Mouse (Mus musculus) adrenal gland (tissue): Measurements from ENCODE around the gene Rabepk.
"Not testable (repeated sequence)": the region's sequence is repeated elsewhere in the genome, so short reads cannot be mapped to it uniquely, and the experiment has no call there.

Source experiments
- intact Hi-C: fragments of 180-260 bp; cut with DNase I; formaldehyde crosslinking; loops from one replicate; pipeline ENCODE4 v1.15.1; 2025

Gene Rabepk

DNA sequence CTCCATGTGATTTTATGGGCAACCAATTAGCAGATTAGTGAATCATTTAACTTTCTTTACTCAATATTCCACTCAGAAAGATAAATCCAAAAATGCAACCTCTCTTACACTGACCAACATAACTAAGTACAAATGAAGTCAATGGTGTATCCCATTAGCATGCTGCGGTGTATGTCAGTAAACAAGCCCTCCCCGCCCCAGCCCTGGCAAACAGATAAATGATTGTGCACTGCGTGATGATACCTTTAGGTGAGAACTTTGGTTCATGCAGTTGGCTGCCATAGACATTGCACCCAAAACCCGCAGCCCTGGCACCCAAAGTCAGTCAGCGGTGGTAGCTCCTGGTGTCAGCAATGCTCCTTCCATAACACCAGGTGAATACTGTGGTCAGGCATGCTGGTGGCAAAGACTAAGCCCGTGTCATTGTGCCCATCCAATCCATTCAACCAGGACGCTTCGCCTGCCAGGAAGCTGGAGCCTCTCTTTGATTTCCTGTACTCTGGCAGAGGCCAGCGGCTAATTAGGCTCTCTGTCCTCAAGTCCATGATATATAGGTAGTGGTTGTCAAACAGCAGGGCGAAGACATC, 5.7 kb upstream of the Rabepk start:
- intact Hi-C loops = no loop called here

DNA sequence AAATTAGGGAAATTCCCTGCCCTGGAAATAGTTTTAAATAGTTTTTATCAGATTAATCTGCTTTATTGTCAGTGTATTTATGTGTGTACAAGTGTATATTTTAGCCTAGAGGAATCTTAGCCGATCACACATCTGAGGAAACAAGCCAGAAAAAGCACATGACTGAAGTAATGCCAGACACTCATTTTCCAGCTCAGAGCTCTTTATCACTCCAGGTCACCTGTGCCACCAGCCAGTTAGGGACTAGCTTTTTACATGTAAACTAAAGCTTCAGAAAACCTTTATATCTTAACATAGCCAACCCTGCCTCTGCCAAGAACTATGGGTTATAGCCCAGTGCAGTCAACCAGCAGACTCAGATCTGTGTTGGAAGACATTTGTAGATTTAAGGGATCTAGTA, 5.1 kb upstream of the Rabepk start:
- intact Hi-C loops = no loop called here

DNA sequence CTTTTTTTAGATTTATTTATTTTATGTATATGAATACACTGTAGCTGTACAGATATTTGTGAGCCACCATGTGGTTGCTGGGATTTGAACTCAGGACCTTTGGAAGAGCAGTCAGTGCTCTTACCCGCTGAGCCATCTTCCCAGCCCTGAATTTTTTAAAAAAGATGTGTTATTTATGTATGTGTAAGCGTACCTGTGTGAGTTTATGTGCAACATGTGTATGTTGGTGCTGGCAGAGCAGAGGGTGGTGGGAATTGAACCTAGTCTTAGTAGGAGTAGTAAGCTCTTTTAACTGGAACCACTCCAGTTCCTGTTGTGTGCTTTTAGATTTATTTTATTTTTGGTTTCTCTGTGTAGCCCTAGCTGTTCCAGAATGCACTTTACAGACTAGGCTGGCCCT, 4.5 kb upstream of the Rabepk start:
- intact Hi-C loops = no loop called here

- intact Hi-C loops = no loop called here
Measured at GRCm38 (mm10) chr2:34803746-34804145, 4.0 kb upstream of the Rabepk start.

DNA sequence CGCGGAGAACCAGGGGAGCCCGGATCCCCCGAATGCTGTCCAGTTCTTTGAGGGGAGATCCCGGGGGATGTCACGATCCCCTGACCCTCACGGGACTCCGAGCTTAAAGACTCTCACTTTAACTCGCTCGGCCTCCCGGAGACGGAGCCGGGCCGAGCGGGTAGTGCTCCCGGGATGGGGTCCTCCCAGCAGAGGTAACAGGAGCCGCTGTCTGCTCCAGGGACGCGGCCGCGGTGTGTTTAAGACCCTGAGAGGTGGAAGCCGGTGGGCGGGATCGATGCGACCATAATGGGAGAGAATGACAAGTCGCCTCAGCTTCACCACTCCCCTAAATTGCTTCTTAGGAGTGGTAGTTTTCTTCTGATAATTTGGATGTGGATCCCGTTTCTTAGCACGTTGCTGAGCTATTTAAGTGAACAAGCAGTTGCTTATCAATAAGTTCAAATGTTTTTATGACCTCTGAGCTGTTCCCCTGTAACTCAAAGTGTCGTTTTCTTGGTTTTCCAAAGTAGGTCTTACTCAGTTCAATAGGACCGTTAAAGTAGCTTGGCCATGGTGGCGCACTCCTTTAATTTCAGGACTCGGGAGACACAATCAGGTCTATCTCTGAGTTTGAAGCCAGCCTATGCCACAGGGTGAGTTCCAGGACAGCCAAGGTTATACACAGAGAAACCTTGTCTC, 3.0 kb upstream of the Rabepk start:
- intact Hi-C loops = not testable (repeated sequence)

DNA sequence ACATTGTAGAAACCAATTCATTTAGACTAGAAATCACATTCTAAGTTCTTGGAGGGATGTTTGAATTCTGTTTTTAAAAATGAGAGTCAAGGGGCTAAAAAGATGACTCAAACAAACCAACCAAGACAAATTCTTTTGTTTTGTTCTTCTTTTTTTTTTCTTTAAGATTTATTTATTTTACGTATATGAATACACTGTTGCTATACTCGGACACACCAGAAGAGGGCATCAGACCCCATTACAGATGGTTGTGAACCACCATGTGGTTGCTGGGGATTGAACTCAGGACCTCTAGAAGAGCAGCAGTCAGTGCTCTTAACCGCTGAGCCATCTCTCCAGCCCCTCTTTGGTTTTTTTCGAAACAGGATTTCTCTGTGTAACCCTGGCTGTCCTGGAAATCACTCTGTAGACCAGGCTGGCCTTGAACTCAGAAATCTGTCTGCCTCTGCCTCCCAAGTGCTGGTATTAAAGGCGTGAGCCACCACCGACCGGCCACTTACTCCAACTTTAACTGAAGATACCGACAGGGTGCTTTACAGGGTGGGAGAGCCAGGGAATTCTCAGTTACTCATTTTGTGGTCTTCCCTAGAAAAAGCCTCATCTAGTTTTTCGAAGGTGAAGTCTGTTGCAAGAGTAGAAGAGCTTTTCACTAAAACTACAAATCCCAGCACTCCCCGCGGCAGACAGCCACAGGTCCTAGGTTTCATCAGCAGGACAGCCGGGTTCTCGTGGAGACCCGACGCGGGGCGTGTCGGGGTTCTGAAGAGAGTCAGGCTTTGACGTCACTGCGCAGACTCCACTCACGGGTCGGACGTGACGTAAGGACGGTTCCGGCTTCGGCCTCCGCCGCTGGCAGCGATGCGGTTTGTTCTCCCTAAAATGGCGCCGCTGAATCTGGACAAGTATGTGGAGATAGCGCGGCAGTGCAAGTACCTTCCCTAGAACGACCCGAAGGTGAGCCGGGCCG, 2.1 kb upstream of the Rabepk start:
- intact Hi-C loops = no loop called here

DNA sequence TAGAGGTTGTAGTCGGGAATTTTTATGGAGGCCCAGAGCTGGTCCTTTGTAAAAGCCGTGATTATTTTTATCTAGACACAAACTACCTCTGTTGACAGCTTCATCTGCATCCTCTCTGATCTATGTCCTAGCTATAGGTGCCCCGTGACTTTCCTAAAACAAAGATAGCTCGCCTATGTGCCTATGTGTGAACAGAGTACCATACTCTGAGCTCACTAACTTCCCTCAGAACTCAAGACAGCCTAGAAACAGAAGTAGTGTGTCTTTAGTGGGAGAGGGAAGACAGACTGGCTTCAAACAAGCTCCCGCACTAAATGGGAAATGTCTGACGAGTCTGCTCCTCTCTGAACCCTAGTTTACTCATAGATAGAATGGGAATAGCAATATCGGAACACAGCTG, 659 bp upstream of the Rabepk start:
- intact Hi-C loops = no loop called here

- intact Hi-C loops = no loop called here
Measured at GRCm38 (mm10) chr2:34795426-34795825, 4.3 kb downstream of the Rabepk start.

DNA sequence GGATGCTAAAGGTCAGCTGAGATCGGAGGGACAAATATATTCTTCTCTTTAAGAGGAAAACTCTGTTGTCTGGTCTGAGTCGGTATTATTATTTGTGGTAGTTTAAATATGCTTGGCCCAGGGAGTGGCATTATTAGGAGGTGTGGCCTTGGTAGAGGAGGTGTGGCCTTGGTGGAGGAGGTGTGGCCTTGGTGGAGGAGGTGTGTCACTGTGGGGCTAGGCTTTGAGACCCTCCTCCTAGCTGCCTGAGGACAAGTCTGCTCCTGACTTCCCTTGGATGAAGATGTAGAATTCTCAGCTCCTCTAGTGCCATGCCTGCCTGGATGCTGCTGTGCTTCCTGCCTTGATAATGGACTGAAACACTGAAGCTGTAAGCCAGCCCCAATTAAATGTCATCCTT, 5.2 kb downstream of the Rabepk start:
- intact Hi-C loops = no loop called here

DNA sequence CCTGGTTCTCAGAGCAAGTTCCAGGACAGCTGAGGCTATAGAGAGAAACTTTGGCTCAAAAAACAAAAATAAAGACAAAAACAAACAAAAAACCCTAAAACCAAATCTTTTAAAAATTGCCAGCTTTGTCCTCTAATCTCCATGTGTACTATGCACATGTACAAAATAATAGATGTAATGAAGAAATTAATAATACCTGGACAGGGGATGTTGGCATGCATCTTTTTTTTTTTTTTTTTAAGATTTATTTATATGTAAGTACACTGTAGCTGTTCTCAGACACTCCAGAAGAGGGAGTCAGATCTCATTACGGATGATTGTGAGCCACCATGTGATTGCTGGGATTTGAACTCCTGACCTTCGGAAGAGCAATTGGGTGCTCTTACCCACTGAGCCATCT, 7.2 kb downstream of the Rabepk start:
- intact Hi-C loops = not testable (repeated sequence)

- intact Hi-C loops = no loop called here
Measured at GRCm38 (mm10) chr2:34790282-34790681, 9.4 kb downstream of the Rabepk start.

GRCm38 (mm10) chr2:34784085-34784484, 15.6 kb downstream of the Rabepk start:
- intact Hi-C loops = no loop called here

GRCm38 (mm10) chr2:34783064-34784020, 16.4 kb downstream of the Rabepk start:
- intact Hi-C loops = loop anchor here (2.0 kb wide), 1 partner anchor 187 kb away; no protein-coding TSS in a partner anchor

GRCm38 (mm10) chr2:34777237-34777868, 22.4 kb downstream of the Rabepk start:
- intact Hi-C loops = no loop called here

GRCm38 (mm10) chr2:34774493-34774892, 25.2 kb downstream of the Rabepk start:
- intact Hi-C loops = no loop called here

DNA sequence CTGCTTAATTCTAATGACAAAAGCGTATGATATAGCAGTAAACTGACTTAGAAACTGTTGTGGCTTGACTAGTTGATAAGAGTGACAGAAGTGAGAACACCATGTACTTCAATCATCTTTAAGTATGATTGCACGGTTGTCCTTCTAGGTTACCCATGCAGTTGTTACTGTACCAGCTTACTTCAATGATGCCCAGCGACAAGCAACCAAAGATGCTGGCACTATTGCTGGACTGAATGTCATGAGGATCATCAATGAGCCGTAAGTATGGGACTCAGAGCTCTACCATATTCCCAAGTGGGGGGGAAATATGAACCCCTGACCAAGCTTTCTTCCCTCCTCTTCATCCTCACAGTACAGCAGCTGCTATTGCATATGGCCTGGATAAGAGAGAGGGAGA, 26.0 kb downstream of the Rabepk start:
- intact Hi-C loops = no loop called here

DNA sequence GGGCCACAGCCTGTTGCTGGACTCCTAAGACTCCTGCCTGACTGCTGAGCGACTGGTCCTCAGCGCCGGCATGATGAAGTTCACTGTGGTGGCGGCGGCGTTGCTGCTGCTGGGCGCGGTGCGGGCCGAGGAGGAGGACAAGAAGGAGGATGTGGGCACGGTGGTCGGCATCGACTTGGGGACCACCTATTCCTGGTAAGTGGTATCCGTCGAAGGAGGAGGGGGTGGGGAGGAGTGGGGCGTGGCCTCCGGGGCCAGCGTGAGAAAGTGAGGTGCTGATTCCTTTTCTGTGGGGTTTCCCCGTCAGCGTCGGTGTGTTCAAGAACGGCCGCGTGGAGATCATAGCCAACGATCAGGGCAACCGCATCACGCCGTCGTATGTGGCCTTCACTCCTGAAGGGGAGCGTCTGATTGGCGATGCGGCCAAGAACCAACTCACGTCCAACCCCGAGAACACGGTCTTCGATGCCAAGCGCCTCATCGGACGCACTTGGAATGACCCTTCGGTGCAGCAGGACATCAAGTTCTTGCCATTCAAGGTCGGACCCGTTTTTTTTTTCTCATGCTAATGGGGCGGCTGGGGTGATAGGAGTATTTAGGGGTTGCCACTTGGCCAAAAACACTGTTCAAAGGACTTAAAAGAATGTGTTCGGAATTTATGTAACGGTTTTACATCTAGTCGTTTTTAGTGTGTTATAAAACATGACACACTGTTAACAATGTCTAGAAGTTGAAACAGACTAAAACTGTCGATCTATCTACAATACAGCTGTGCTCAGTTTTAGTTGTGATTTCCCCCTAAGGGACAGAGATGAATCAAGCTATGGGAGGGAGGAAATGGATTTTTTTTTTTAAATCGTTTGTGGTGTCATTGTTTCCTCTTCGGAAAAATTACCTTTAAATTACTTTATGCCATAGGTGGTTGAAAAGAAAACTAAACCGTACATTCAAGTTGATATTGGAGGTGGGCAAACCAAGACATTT, 27.2 kb downstream of the Rabepk start:
- intact Hi-C loops = no loop called here

GRCm38 (mm10) chr2:34771368-34772226, 28.1 kb downstream of the Rabepk start, which contains the start of gene Hspa5:
TSS of gene Hspa5 (plus strand) at chr2:34771970.
- intact Hi-C loops = no loop called here
